In the genomic region with DNA sequence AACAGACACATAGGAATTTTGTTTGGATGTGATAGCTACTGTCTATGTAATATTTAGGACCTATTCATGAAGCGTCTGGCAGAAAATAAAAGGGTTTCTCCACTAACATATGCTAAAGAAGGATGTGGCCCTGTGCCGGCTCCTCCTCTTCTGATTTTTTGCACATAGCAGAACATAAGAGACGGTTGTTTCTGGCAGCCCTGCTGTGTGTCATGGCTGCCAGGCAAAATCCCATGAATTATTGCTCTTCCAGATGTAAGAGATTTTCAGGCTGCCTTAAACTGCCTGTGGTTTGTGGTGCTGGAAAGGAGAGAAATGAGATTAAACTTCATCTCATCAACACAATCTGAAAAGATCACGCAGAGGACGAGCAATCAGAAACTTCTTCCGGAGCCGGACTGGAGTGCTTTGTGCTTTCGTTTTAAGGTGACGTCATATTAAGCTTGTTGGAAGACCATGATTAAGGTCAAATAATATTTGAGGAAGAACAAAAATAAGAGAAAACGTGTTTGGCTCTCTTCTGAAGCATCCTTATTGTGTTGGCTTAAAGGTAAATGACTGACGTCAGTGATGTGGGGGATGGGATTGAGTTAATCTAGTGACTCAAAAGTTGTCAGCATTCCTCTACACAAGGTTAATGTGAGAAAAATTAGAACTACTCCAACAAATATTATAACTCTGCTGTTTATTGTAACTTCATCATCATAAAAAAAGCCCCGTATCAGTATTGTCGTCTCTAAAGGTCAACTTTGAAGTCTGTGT, we compare ENCODE assay signal across 10 mouse cellular contexts.
DNase-seq lines count a peak whose midpoint lies in the region; ATAC-seq and TF ChIP-seq lines count a peak whose summit lies in the region.
"Had no signal": no experiment of that assay in that cellular context is flagged by ENCODE, and none has a peak within 500 bp of the region (broad histone marks: within the 10 kb centered on the region; RNA-seq: fewer than 3 reads in every experiment).

No protein-coding gene starts in this region.

- intact Hi-C loops in gastrocnemius, postnatal 14 days (cut with DNase I; ENCODE audit: low total_unique reads) = no loop called here

- H3K9ac ChIP-seq in lung, embryonic 16.5 days (ENCODE audit: low read length) = no peak overlapping the region
- no peak overlapping the region for H3K9ac ChIP-seq in forebrain, postnatal 0 days
- no peak overlapping the region for H3K9ac ChIP-seq in stomach, embryonic 14.5 days (replicated peaks; ENCODE audit: low read depth, low read length)
- no peak overlapping the region for H3K9ac ChIP-seq in liver, embryonic 12.5 days
- H3K9ac ChIP-seq: hindbrain, embryonic 14.5 days; liver, embryonic 14.5 days had no signal

- no peak for TF ChIP-seq CTCF in forebrain, postnatal 0 days (IDR thresholded peaks at IDR 0.05; ENCODE audit: low read depth)

- peak; percentile 14 for DNase-seq in gastrocnemius, postnatal 14 days
- DNase-seq in gastrocnemius, adult 8-10 months (ENCODE audit: low spot score in 2 of 2) = no peak
- DNase-seq in lung, postnatal 36 days = no peak
- peak; percentile 8 for DNase-seq in forebrain, postnatal 0 days
- DNase-seq in cerebellum, adult 9-10 months = no peak

- no peaks in the 10 kb centered on the region for H3K36me3 ChIP-seq in lung, embryonic 16.5 days (ENCODE audit: control insufficient read depth, insufficient read depth, low read length)
- no peaks in the 10 kb centered on the region for H3K36me3 ChIP-seq in forebrain, postnatal 0 days (ENCODE audit: insufficient read depth)
- H3K36me3 ChIP-seq in stomach, embryonic 14.5 days (ENCODE audit: control insufficient read depth, insufficient read depth, low read length) = no peaks in the 10 kb centered on the region
- no peaks in the 10 kb centered on the region for H3K36me3 ChIP-seq in liver, embryonic 12.5 days

- peak; percentile 90 for ATAC-seq in lung, embryonic 16.5 days (ENCODE audit: low read depth)
- 0 out of 2 replicates have a peak, but pooled peaks have one; percentile 16 for ATAC-seq in forebrain, postnatal 0 days
- ATAC-seq in stomach, embryonic 14.5 days (ENCODE audit: insufficient number of reproducible peaks, insufficient read depth, low FRiP score, low read depth) = peak; percentile 33; the same call in 1 of the 2 replicates
- ATAC-seq in liver, embryonic 12.5 days = no peak

- H3K27ac ChIP-seq in lung, embryonic 16.5 days (ENCODE audit: low read length) = no peak overlapping the region
- H3K27ac ChIP-seq in forebrain, postnatal 0 days (ENCODE audit: low read depth, low read length) = no peak overlapping the region
- H3K27ac ChIP-seq in stomach, embryonic 14.5 days (ENCODE audit: low read length) = no peak overlapping the region
- H3K27ac ChIP-seq in liver, embryonic 12.5 days = no peak overlapping the region
- H3K27ac ChIP-seq: hindbrain, embryonic 14.5 days; liver, embryonic 14.5 days had no signal

- no peaks in the 10 kb centered on the region for H3K4me1 ChIP-seq in lung, embryonic 16.5 days (replicated peaks; ENCODE audit: control insufficient read depth, insufficient read depth, low read length)
- no peaks in the 10 kb centered on the region for H3K4me1 ChIP-seq in forebrain, postnatal 0 days (ENCODE audit: insufficient read depth)
- no peaks in the 10 kb centered on the region for H3K4me1 ChIP-seq in stomach, embryonic 14.5 days (ENCODE audit: control insufficient read depth, insufficient read depth, low read length)
- no peaks in the 10 kb centered on the region for H3K4me1 ChIP-seq in liver, embryonic 12.5 days

- WGBS in lung, embryonic 16.5 days = 47% methylated on average over 13 of the region's 13 CpGs
- 74% methylated on average over 13 of the region's 13 CpGs for WGBS in forebrain, postnatal 0 days
- 46% methylated on average over 13 of the region's 13 CpGs for whole genome bisulfite sequencing in stomach, embryonic 14.5 days
- 73% methylated on average over 13 of the region's 13 CpGs for WGBS in liver, embryonic 12.5 days (ENCODE audit: insufficient replicate concordance)

- H3K9me3 ChIP-seq in lung, embryonic 16.5 days (ENCODE audit: control insufficient read depth, low read length) = no peaks in the 10 kb centered on the region
- H3K9me3 ChIP-seq in forebrain, postnatal 0 days (ENCODE audit: low read length) = no peaks in the 10 kb centered on the region
- no peaks in the 10 kb centered on the region for H3K9me3 ChIP-seq in stomach, embryonic 14.5 days (ENCODE audit: control insufficient read depth, low read depth, low read length)
- no peaks in the 10 kb centered on the region for H3K9me3 ChIP-seq in liver, embryonic 12.5 days (replicated peaks)

- H3K4me3 ChIP-seq in lung, embryonic 16.5 days (ENCODE audit: low read length) = peak overlapping the region; percentile 21
- no peak overlapping the region for H3K4me3 ChIP-seq in forebrain, postnatal 0 days (ENCODE audit: low read depth, low read length)
- 0 out of 2 replicates have a peak overlapping the region, but pooled peaks have one; percentile 3 for H3K4me3 ChIP-seq in stomach, embryonic 14.5 days (ENCODE audit: low read depth, low read length)
- H3K4me3 ChIP-seq in liver, embryonic 12.5 days = no peak overlapping the region

- H3K27me3 ChIP-seq in lung, embryonic 16.5 days (ENCODE audit: control insufficient read depth, insufficient read depth, low read depth, low read length) = no peaks in the 10 kb centered on the region
- H3K27me3 ChIP-seq in forebrain, postnatal 0 days (ENCODE audit: insufficient read depth, low read length) = no peaks in the 10 kb centered on the region
- H3K27me3 ChIP-seq in stomach, embryonic 14.5 days (ENCODE audit: control insufficient read depth, insufficient read depth, low read length) = no peaks in the 10 kb centered on the region
- no peaks in the 10 kb centered on the region for H3K27me3 ChIP-seq in liver, embryonic 12.5 days (replicated peaks)

- peak overlapping the region; percentile 30 for H3K4me2 ChIP-seq in lung, embryonic 16.5 days (ENCODE audit: low read depth, low read length)
- H3K4me2 ChIP-seq in forebrain, postnatal 0 days (ENCODE audit: low read depth) = no peak overlapping the region
- H3K4me2 ChIP-seq in stomach, embryonic 14.5 days (replicated peaks; ENCODE audit: low read depth, low read length) = peak overlapping the region; percentile 19
- no peak overlapping the region for H3K4me2 ChIP-seq in liver, embryonic 12.5 days
- H3K4me2 ChIP-seq: hindbrain, embryonic 14.5 days had no signal

Comparison
In these comparisons a context has a peak if more than half of its experiments do, and no peak if none do; other contexts are left out.
1. DNase-seq: peak in gastrocnemius, postnatal 14 days (single experiment) and forebrain, postnatal 0 days (single experiment); none in gastrocnemius, adult 8-10 months (0 of 2), lung, postnatal 36 days (single experiment) and cerebellum, adult 9-10 months (single experiment).
2. H3K4me2 ChIP-seq: peak in lung, embryonic 16.5 days (single experiment) and stomach, embryonic 14.5 days (single experiment); none in forebrain, postnatal 0 days (single experiment) and liver, embryonic 12.5 days (single experiment).
3. H3K4me3 ChIP-seq: peak in lung, embryonic 16.5 days (single experiment) and stomach, embryonic 14.5 days (single experiment); none in forebrain, postnatal 0 days (single experiment) and liver, embryonic 12.5 days (single experiment).